Mouse (Mus musculus) bone marrow, adult 2 months (tissue): ENCODE measurements at regions not wholly inside any gene's neighbourhood (a gene's known extent, or its start where the extent isn't known, plus 50 kb on each side); places are given as distances from the start of the nearest gene placed in this dataset.

Source experiments
- CTCF ChIP-seq: fragments of 200-500 bp; IDR thresholded peaks from 2 replicates; pipeline ENCODE4 v1.5.1; 2011; ENCODE audit warnings: low read length, control low read depth; ENCODE audit not compliant: control insufficient read depth, insufficient read depth
- POLR2A ChIP-seq: fragments of 200-500 bp; IDR thresholded peaks from 2 replicates; pipeline ENCODE4 v1.6.1; 2011; ENCODE audit warnings: low read depth, mild to moderate bottlenecking, control low read depth, low read length, borderline replicate concordance; ENCODE audit not compliant: control insufficient read depth

GRCm38 (mm10) chr9:32823439-32824133 lies 187.6 kb downstream of the Ets1 start:
- TF ChIP-seq CTCF = no peak
- TF ChIP-seq POLR2A = no peak
